Mouse (Mus musculus) kidney, embryonic 16.5 days (tissue): ENCODE data around the gene Sipa1l2. TPM values are rescaled to one million over a fixed set of nuclear protein-coding genes. Genes with fewer than 3 reads are reported as not detected.

Source experiments
- ATAC-seq: fragments of 200-750 bp; cut with Nextera tagmentation; 2 replicates; pipeline ENCODE4 v1.8.0; 2017; ENCODE audit warnings: moderate TSS enrichment; ENCODE audit not compliant: low FRiP score, low TSS enrichment
- H3K27ac ChIP-seq: fragments of 300-500 bp; sonication (generic); 2 replicates; pipeline ENCODE4 v1.5.1; 2014; ENCODE audit warnings: low read length
- H3K27me3 ChIP-seq: fragments of 300-500 bp; sonication (generic); 2 replicates; pipeline ENCODE4 v1.6.1; 2014; ENCODE audit warnings: low read length, control low read depth, mixed read lengths; ENCODE audit not compliant: insufficient read depth
- H3K36me3 ChIP-seq: fragments of 300-500 bp; sonication (generic); 2 replicates; pipeline ENCODE4 v1.6.1; 2014; ENCODE audit warnings: low read length, control low read depth, mixed read lengths; ENCODE audit not compliant: insufficient read depth
- H3K4me1 ChIP-seq: fragments of 300-500 bp; sonication (generic); 2 replicates; pipeline ENCODE4 v1.6.1; 2014; ENCODE audit warnings: low read length, control low read depth, mixed read lengths; ENCODE audit not compliant: insufficient read depth
- H3K4me2 ChIP-seq: fragments of 300-500 bp; sonication (generic); replicated peaks from 2 replicates; pipeline ENCODE4 v1.6.1; 2014; ENCODE audit warnings: low read depth, low read length
- H3K4me3 ChIP-seq: fragments of 300-500 bp; sonication (generic); 2 replicates; pipeline ENCODE4 v1.5.1; 2014; ENCODE audit warnings: mild to moderate bottlenecking, low read length
- H3K9ac ChIP-seq: fragments of 300-500 bp; sonication (generic); replicated peaks from 2 replicates; pipeline ENCODE4 v1.6.1; 2014; ENCODE audit warnings: low read length
- H3K9me3 ChIP-seq: fragments of 300-500 bp; sonication (generic); 2 replicates; pipeline ENCODE4 v1.6.1; 2016; ENCODE audit warnings: low read length, control low read depth
- WGBS: fragments of 180-500 bp; shearing (Covaris S2); extraction: QIAGEN DNeasy Blood & Tissue Kit; methylation state at CpG from one replicate; pipeline ENCODE4 v1.1.7; 2014; 5-methylcytosine and 5-hydroxymethylcytosine counted together
- polyA plus RNA-seq: library from polyadenylated mRNA; unstranded; fragments of >200 nt; fragmentation: Nextera tagmentation; extraction: Ambion mirVana; gene quantifications from 2 replicates; pipeline ENCODE4 v1.2.1, GENCODE M21; 2015

Gene Sipa1l2
- polyA plus RNA-seq, 1 experiment from 2014 or later, result 18.1 TPM

GRCm38 (mm10) chr8:125509175-125509574, 60.4 kb downstream of the Sipa1l2 start:
- Histone ChIP-seq H3K4me2 (no peak overlapping the region), H3K4me1 (peaks cover 71% of the 10 kb centered on the region), H3K27me3 (no peaks in the 10 kb centered on the region), H3K27ac (no peak overlapping the region), H3K9me3 (no peaks in the 10 kb centered on the region), H3K36me3 (no peaks in the 10 kb centered on the region), H3K9ac (no peak overlapping the region), H3K4me3 (no peak overlapping the region)
- no peak for ATAC-seq
- 85% methylated on average over 6 of the region's 6 CpGs for WGBS

GRCm38 (mm10) chr8:125507291-125507690, 62.3 kb downstream of the Sipa1l2 start:
- Histone ChIP-seq H3K27ac (0 out of 2 replicates have a peak overlapping the region, but pooled peaks have one; percentile 35), H3K9me3 (no peaks in the 10 kb centered on the region), H3K36me3 (no peaks in the 10 kb centered on the region), H3K4me2 (no peak overlapping the region), H3K4me3 (no peak overlapping the region), H3K4me1 (peaks cover 71% of the 10 kb centered on the region), H3K9ac (no peak overlapping the region), H3K27me3 (no peaks in the 10 kb centered on the region)
- ATAC-seq, result no peak
- WGBS, result 53% methylated on average over 8 of the region's 8 CpGs

GRCm38 (mm10) chr8:125504605-125505257, 64.9 kb downstream of the Sipa1l2 start:
- Histone ChIP-seq H3K4me2 (0 out of 2 replicates have a peak overlapping the region, but pooled peaks have one; percentile 1), H3K9ac (no peak overlapping the region; the same call in 1 of the 2 replicates), H3K4me1 (peaks cover 54% of the 10 kb centered on the region), H3K9me3 (no peaks in the 10 kb centered on the region), H3K4me3 (no peak overlapping the region), H3K36me3 (no peaks in the 10 kb centered on the region), H3K27me3 (no peaks in the 10 kb centered on the region), H3K27ac (peak overlapping the region; percentile 47; the same call in 1 of the 2 replicates)
- 43% methylated on average over 6 of the region's 6 CpGs for WGBS
- no peak for ATAC-seq

DNA sequence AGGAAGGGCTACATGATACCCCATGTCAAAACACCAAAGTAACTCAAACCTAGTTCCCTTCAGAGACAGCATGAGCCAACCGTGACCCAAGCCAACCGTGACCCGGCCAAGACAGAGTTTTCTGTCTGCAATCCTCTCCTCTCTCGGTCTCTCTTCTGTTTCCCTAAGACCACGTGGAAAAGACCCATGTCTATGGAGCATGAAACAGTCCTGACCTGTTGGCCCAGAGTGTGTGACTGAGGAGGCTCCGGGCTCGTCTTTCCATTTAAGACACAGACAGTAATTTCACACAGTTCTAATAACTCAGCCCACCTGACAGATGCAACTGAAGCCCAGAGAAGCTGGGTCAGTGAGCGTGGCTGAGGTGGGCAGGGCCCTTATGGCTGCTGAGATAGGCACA, 65.8 kb downstream of the Sipa1l2 start:
- WGBS, result 40% methylated on average over 8 of the region's 8 CpGs
- no peak overlapping the region for H3K4me3 ChIP-seq
- peak; percentile 75 for ATAC-seq
- peak overlapping the region; percentile 47 for H3K27ac ChIP-seq
- no peak overlapping the region for H3K4me2 ChIP-seq
- no peaks in the 10 kb centered on the region for H3K36me3 ChIP-seq
- H3K4me1 ChIP-seq, result peaks cover 53% of the 10 kb centered on the region
- H3K9me3 ChIP-seq, result no peaks in the 10 kb centered on the region
- no peak overlapping the region for H3K9ac ChIP-seq
- no peaks in the 10 kb centered on the region for H3K27me3 ChIP-seq

DNA sequence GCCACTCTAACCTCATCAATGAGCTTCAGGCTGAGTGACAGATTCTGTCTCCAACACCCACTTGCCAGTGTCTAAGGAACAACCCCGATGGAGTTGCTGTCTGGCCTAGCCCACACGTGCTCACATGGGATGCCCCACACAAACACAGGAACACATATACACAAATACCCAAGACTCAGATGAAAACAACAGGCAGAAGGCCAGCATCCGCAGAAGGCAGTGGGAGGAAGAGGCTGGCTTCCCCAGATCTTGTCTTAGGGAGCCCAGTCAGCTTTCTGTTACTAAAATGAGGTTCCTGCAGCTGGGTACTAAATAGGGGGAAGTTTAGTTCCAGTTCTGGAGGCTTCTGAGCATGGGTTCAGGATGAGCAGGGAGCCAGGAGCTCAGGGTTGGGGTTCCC, 66.8 kb downstream of the Sipa1l2 start:
- Histone ChIP-seq H3K36me3 (no peaks in the 10 kb centered on the region), H3K9me3 (no peaks in the 10 kb centered on the region), H3K4me3 (no peak overlapping the region), H3K4me2 (no peak overlapping the region), H3K9ac (no peak overlapping the region), H3K4me1 (peaks cover 56% of the 10 kb centered on the region), H3K27ac (no peak overlapping the region), H3K27me3 (no peaks in the 10 kb centered on the region)
- ATAC-seq, result no peak
- WGBS, result 75% methylated on average over 3 of the region's 3 CpGs

GRCm38 (mm10) chr8:125500005-125500404, 69.6 kb downstream of the Sipa1l2 start:
- no peak overlapping the region for H3K27ac ChIP-seq
- H3K4me1 ChIP-seq, result peaks cover 34% of the 10 kb centered on the region
- H3K27me3 ChIP-seq, result no peaks in the 10 kb centered on the region
- no peaks in the 10 kb centered on the region for H3K36me3 ChIP-seq
- 79% methylated on average over 5 of the region's 5 CpGs for WGBS
- H3K4me2 ChIP-seq, result no peak overlapping the region
- H3K9me3 ChIP-seq, result no peaks in the 10 kb centered on the region
- no peak overlapping the region for H3K4me3 ChIP-seq
- no peak overlapping the region for H3K9ac ChIP-seq
- ATAC-seq, result no peak

DNA sequence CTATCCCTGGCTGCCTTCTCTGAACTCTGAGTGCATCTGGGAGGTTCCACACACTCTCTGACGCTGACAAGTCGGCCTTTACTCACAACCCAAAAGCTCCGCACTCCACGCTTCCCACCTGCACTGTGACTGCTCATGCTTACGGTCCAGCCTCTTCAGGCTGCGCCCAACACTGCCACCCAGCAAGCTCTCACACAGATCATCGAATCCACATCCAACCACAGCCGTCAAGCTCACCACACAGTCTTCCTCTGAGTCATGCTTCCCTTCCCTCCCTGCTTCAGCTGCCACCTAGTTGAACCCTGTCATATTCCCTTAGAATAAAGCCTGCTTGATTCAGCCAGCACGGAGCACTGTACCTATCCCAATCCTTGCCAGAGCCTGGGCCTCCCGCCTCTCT, 71.1 kb downstream of the Sipa1l2 start:
- Histone ChIP-seq H3K9me3 (no peaks in the 10 kb centered on the region), H3K27ac (no peak overlapping the region), H3K4me2 (no peak overlapping the region), H3K4me3 (no peak overlapping the region), H3K9ac (no peak overlapping the region), H3K36me3 (no peaks in the 10 kb centered on the region), H3K27me3 (no peaks in the 10 kb centered on the region), H3K4me1 (peaks cover 19% of the 10 kb centered on the region)
- 36% methylated on average over 10 of the region's 10 CpGs for WGBS
- ATAC-seq, result peak; percentile 55; the same call in 1 of the 2 replicates

DNA sequence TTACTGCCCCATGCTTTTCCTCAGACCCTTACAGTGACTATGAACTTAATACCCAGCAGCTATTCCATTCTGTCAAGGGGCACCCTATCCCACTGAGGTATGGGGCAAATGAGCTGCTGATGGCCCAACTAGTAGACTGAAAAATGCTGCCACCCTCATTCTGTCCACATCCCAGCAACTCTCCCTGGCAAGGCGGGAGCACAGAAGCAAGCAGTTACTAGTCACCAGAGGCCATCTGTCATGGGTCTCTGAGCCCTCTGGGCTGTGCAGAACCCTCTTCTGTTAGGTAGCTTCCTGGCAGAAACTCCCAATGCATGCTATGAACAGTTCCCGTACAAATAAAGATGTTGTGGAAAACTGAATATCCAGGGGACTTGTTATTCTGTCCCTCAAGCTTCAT, 74.1 kb downstream of the Sipa1l2 start:
- Histone ChIP-seq H3K9me3 (no peaks in the 10 kb centered on the region), H3K4me3 (no peak overlapping the region), H3K9ac (no peak overlapping the region), H3K4me1 (peaks cover 12% of the 10 kb centered on the region; the same call in 1 of the 2 replicates), H3K4me2 (no peak overlapping the region), H3K27ac (no peak overlapping the region), H3K36me3 (peaks cover 15% of the 10 kb centered on the region), H3K27me3 (no peaks in the 10 kb centered on the region)
- ATAC-seq, result no peak
- 51% methylated on average over 2 of the region's 2 CpGs for WGBS

- no peaks in the 10 kb centered on the region for H3K9me3 ChIP-seq
- H3K9ac ChIP-seq, result no peak overlapping the region
- peaks cover 18% of the 10 kb centered on the region for H3K36me3 ChIP-seq
- H3K4me1 ChIP-seq, result peaks cover 7% of the 10 kb centered on the region; the same call in 1 of the 2 replicates
- 63% methylated on average over 6 of the region's 6 CpGs for WGBS
- ATAC-seq, result no peak
- no peak overlapping the region for H3K4me3 ChIP-seq
- no peaks in the 10 kb centered on the region for H3K27me3 ChIP-seq
- no peak overlapping the region for H3K27ac ChIP-seq
- H3K4me2 ChIP-seq, result no peak overlapping the region
These were observed 76.3 kb downstream of the Sipa1l2 start for GRCm38 (mm10) chr8:125493254-125493815.

DNA sequence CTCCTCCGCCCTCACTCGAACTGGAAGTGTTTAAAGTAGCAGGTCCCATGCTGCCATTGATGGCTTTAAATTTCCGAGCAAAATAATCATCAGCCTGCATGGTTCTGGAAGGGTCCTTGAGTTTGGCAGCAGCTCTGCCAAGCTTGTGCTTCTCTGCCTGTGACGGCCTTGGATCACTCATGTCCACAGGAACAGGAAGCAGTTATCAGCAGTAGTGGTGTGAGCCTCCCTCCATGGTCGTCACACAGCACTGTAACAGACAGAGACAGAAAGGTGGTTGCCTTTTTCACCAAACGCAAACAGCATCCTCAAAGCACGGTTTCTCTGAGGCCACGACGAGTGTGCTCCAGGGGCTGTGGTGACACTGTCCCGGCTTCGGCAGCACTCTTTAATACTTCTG, 77.2 kb downstream of the Sipa1l2 start:
- peaks cover 24% of the 10 kb centered on the region for H3K36me3 ChIP-seq
- ATAC-seq, result no peak
- no peak overlapping the region for H3K27ac ChIP-seq
- 0 out of 2 replicates have a peak, but pooled peaks cover 3% of the 10 kb centered on the region for H3K4me1 ChIP-seq
- no peaks in the 10 kb centered on the region for H3K27me3 ChIP-seq
- no peak overlapping the region for H3K9ac ChIP-seq
- no peak overlapping the region for H3K4me3 ChIP-seq
- no peaks in the 10 kb centered on the region for H3K9me3 ChIP-seq
- 82% methylated on average over 11 of the region's 11 CpGs for WGBS
- no peak overlapping the region for H3K4me2 ChIP-seq
